Comparison of ENCODE assay signal across 26 mouse cellular contexts in genomic region chr1:114496455-114496854, GRCm38 (mm10).
DNase-seq lines count a peak whose midpoint lies in the region; ATAC-seq and TF ChIP-seq lines count a peak whose summit lies in the region.
"Had no signal": no experiment of that assay in that cellular context is flagged by ENCODE, and none has a peak within 500 bp of the region (broad histone marks: within the 10 kb centered on the region; RNA-seq: fewer than 3 reads in every experiment).

No protein-coding gene starts in this region.

- no peak overlapping the region for H3K9ac ChIP-seq in forebrain, postnatal 0 days
- H3K9ac ChIP-seq in forebrain, embryonic 13.5 days = no peak overlapping the region
- H3K9ac ChIP-seq: embryonic facial prominence, embryonic 12.5 days; heart, embryonic 12.5 days; hindbrain, embryonic 14.5 days; liver, embryonic 14.5 days; midbrain, embryonic 13.5 days had no signal

- no peak; the same call in 1 of the 2 replicates for ATAC-seq in forebrain, postnatal 0 days
- no peak for ATAC-seq in forebrain, embryonic 13.5 days
- ATAC-seq: intestine, postnatal 0 days; midbrain, embryonic 13.5 days had no signal

- H3K27me3 ChIP-seq in forebrain, postnatal 0 days (ENCODE audit: insufficient read depth, low read length) = no peaks in the 10 kb centered on the region
- no peaks in the 10 kb centered on the region for H3K27me3 ChIP-seq in forebrain, embryonic 13.5 days
- H3K27me3 ChIP-seq: embryonic facial prominence, embryonic 12.5 days; heart, embryonic 12.5 days; midbrain, embryonic 13.5 days had no signal

- DNase-seq in forebrain, postnatal 0 days = peak; percentile 27
- DNase-seq in layer of hippocampus, adult 9-11 months = peak; percentile 13
- no peak for DNase-seq in layer of hippocampus, postnatal 10 days (ENCODE audit: low spot score in 2 of 2)
- DNase-seq in brain, adult 2 months (ENCODE audit: low read depth, low spot score) = peak; percentile 59
- DNase-seq in right cerebral cortex, postnatal 36 days (ENCODE audit: low spot score in 2 of 2) = peak; percentile 1 to 2
- DNase-seq in spleen, postnatal 10 days (ENCODE audit: low spot score in 2 of 2) = no peak
- DNase-seq: adrenal gland, postnatal 10 days; cerebellum, adult 11-12 months; cerebellum, adult 9-11 months; embryo, embryonic 11 days; heart, adult 2 months; kidney, postnatal 14 days; liver; lung, adult 2 months; lung, postnatal 10 days; thymus, adult 18-20 months; thymus, postnatal 25 days had no signal

- TF ChIP-seq CTCF in forebrain, postnatal 0 days (IDR thresholded peaks at IDR 0.05; ENCODE audit: low read depth) = no peak

- H3K27ac ChIP-seq in forebrain, postnatal 0 days (ENCODE audit: low read depth, low read length) = no peak overlapping the region
- no peak overlapping the region for H3K27ac ChIP-seq in forebrain, embryonic 13.5 days
- H3K27ac ChIP-seq: embryonic facial prominence, embryonic 12.5 days; heart, adult 2 months; hindbrain, embryonic 14.5 days; liver, embryonic 14.5 days; macrophage; midbrain, embryonic 13.5 days had no signal

- H3K9me3 ChIP-seq in forebrain, postnatal 0 days (ENCODE audit: low read length) = no peaks in the 10 kb centered on the region
- H3K9me3 ChIP-seq in forebrain, embryonic 13.5 days (replicated peaks) = no peaks in the 10 kb centered on the region
- H3K9me3 ChIP-seq: embryonic facial prominence, embryonic 12.5 days; heart, embryonic 12.5 days; midbrain, embryonic 13.5 days had no signal

- no peak overlapping the region for H3K4me3 ChIP-seq in forebrain, postnatal 0 days (ENCODE audit: low read depth, low read length)
- no peak overlapping the region for H3K4me3 ChIP-seq in forebrain, embryonic 13.5 days
- H3K4me3 ChIP-seq: embryonic facial prominence, embryonic 12.5 days; heart, adult 2 months; heart, embryonic 12.5 days; midbrain, embryonic 13.5 days had no signal

- H3K4me2 ChIP-seq in forebrain, postnatal 0 days (ENCODE audit: low read depth) = no peak overlapping the region
- no peak overlapping the region for H3K4me2 ChIP-seq in forebrain, embryonic 13.5 days
- H3K4me2 ChIP-seq: embryonic facial prominence, embryonic 12.5 days; heart, embryonic 12.5 days; hindbrain, embryonic 14.5 days; midbrain, embryonic 13.5 days had no signal

- H3K4me1 ChIP-seq in forebrain, postnatal 0 days (ENCODE audit: insufficient read depth) = no peaks in the 10 kb centered on the region
- no peaks in the 10 kb centered on the region for H3K4me1 ChIP-seq in forebrain, embryonic 13.5 days
- H3K4me1 ChIP-seq: embryonic facial prominence, embryonic 12.5 days; heart, embryonic 12.5 days; midbrain, embryonic 13.5 days had no signal

- no peaks in the 10 kb centered on the region for H3K36me3 ChIP-seq in forebrain, postnatal 0 days (ENCODE audit: insufficient read depth)
- no peaks in the 10 kb centered on the region for H3K36me3 ChIP-seq in forebrain, embryonic 13.5 days (ENCODE audit: poor library complexity, severe bottlenecking)
- H3K36me3 ChIP-seq: embryonic facial prominence, embryonic 12.5 days; G1E; heart, embryonic 12.5 days; midbrain, embryonic 13.5 days had no signal

- WGBS in forebrain, postnatal 0 days = 51% methylated on average over 1 of the region's 1 CpGs
- 71% methylated on average over 1 of the region's 1 CpGs for WGBS in forebrain, embryonic 13.5 days

Comparison
In these comparisons a context has a peak if more than half of its experiments do, and no peak if none do; other contexts are left out.
1. DNase-seq: peak in forebrain, postnatal 0 days (single experiment), layer of hippocampus, adult 9-11 months (single experiment), brain, adult 2 months (single experiment) and right cerebral cortex, postnatal 36 days (2 of 2); none in layer of hippocampus, postnatal 10 days (0 of 2) and spleen, postnatal 10 days (0 of 2).